Mouse (Mus musculus) retina, adult 2 months (tissue): ENCODE results near the gene Mia.

ENCODE experiments used
- DNase-seq: peaks from one replicate; pipeline ENCODE4 v3.0.0-alpha.2; 2012; ENCODE audit warnings: low read depth, low spot score

Gene Mia

GRCm38 (mm10) chr7:27180837-27181695, at the start of gene Mia, which contains the start of gene Gm21983:
Mia (minus strand) TSS chr7:27181157.
Gm21983 (minus strand) TSS chr7:27181086.
- DNase-seq: no peak

GRCm38 (mm10) chr7:27228865-27229264, 47.9 kb upstream of the Mia start:
- DNase-seq: no peak

- DNase-seq: peak; percentile 84
These were observed 47.4 kb upstream of the Mia start, which contains the start of gene Itpkc for GRCm38 (mm10) chr7:27228281-27228821. Itpkc (minus strand) TSS chr7:27228661.

GRCm38 (mm10) chr7:27227676-27228075, 46.7 kb upstream of the Mia start:
- no peak for DNase-seq

GRCm38 (mm10) chr7:27227276-27227675, 46.3 kb upstream of the Mia start:
- no peak for DNase-seq

- DNase-seq: no peak
These were observed 44.1 kb upstream of the Mia start for GRCm38 (mm10) chr7:27224877-27225575.

- DNase-seq: no peak
These were observed 41.6 kb upstream of the Mia start for GRCm38 (mm10) chr7:27222538-27222937.

- no peak for DNase-seq
These were observed 41.0 kb upstream of the Mia start for GRCm38 (mm10) chr7:27221939-27222338.

GRCm38 (mm10) chr7:27219937-27220336, 39.0 kb upstream of the Mia start:
- DNase-seq: no peak

- DNase-seq: no peak
These were observed 37.6 kb upstream of the Mia start for GRCm38 (mm10) chr7:27218586-27218985.

- no peak for DNase-seq
These were observed 31.7 kb upstream of the Mia start for GRCm38 (mm10) chr7:27212626-27213025.

GRCm38 (mm10) chr7:27203730-27204449, 22.9 kb upstream of the Mia start:
- no peak for DNase-seq

GRCm38 (mm10) chr7:27198779-27199178, 17.8 kb upstream of the Mia start:
- no peak for DNase-seq

GRCm38 (mm10) chr7:27198355-27198754, 17.4 kb upstream of the Mia start:
- DNase-seq: no peak

- no peak for DNase-seq
These were observed 16.7 kb upstream of the Mia start for GRCm38 (mm10) chr7:27197634-27198033.

GRCm38 (mm10) chr7:27197136-27197535, 16.2 kb upstream of the Mia start:
- no peak for DNase-seq

GRCm38 (mm10) chr7:27195681-27196611, 15.0 kb upstream of the Mia start, which contains the start of the genes BC024978 and Snrpa:
BC024978 (plus strand) TSS chr7:27195781.
Snrpa (minus strand) TSS chr7:27196271.
- peak; percentile 98 for DNase-seq

GRCm38 (mm10) chr7:27193731-27194130, 12.8 kb upstream of the Mia start:
- DNase-seq: no peak

- DNase-seq: no peak
These were observed 11.5 kb upstream of the Mia start for GRCm38 (mm10) chr7:27192434-27192833.

- DNase-seq: no peak
These were observed 8.4 kb upstream of the Mia start for GRCm38 (mm10) chr7:27189271-27189931.
